Mouse (Mus musculus) hindbrain, embryonic 11.5 days (tissue): ENCODE data around the gene Mettl9. TPM values are rescaled to one million over a fixed set of nuclear protein-coding genes. Genes with fewer than 3 reads are reported as not detected.

ENCODE experiments used
- ATAC-seq: fragments of 200-750 bp; cut with Nextera tagmentation; 2 replicates; pipeline ENCODE4 v1.8.0; 2017; ENCODE audit warnings: mild to moderate bottlenecking, moderate TSS enrichment, moderate library complexity; ENCODE audit not compliant: low FRiP score
- DNase-seq: peaks from one replicate; pipeline ENCODE4 v3.0.0-alpha.2; 2015; ENCODE audit warnings: low spot score
- H3K27ac ChIP-seq: fragments of 300-500 bp; sonication (generic); 2 replicates; pipeline ENCODE4 v1.5.1; 2014; ENCODE audit warnings: mild to moderate bottlenecking, low read depth, low read length
- H3K27me3 ChIP-seq: fragments of 300-500 bp; sonication (generic); 2 replicates; pipeline ENCODE4 v1.6.1; 2014; ENCODE audit warnings: mild to moderate bottlenecking, low read length, moderate library complexity, mixed read lengths; ENCODE audit not compliant: control insufficient read depth, insufficient read depth
- H3K36me3 ChIP-seq: fragments of 300-500 bp; sonication (generic); 2 replicates; pipeline ENCODE4 v1.6.1; 2014; ENCODE audit warnings: mild to moderate bottlenecking, low read length, moderate library complexity, mixed read lengths; ENCODE audit not compliant: control insufficient read depth, insufficient read depth
- H3K4me1 ChIP-seq: fragments of 300-500 bp; sonication (generic); replicated peaks from 2 replicates; pipeline ENCODE4 v1.6.1; 2014; ENCODE audit warnings: low read length, mixed read lengths; ENCODE audit not compliant: control insufficient read depth, insufficient read depth
- H3K4me2 ChIP-seq: fragments of 300-500 bp; sonication (generic); replicated peaks from 2 replicates; pipeline ENCODE4 v1.6.1; 2014; ENCODE audit warnings: mild to moderate bottlenecking, low read depth, low read length
- H3K4me3 ChIP-seq: fragments of 300-500 bp; sonication (generic); 2 replicates; pipeline ENCODE4 v1.5.1; 2014; ENCODE audit warnings: low read depth, low read length
- H3K9ac ChIP-seq: fragments of 300-500 bp; sonication (generic); 2 replicates; pipeline ENCODE4 v1.6.1; 2014; ENCODE audit warnings: low read depth, low read length
- H3K9me3 ChIP-seq: fragments of 300-500 bp; sonication (generic); 2 replicates; pipeline ENCODE4 v1.6.1; 2016; ENCODE audit warnings: low read length; ENCODE audit not compliant: control insufficient read depth
- WGBS: fragments of 180-500 bp; shearing (Covaris S2); extraction: QIAGEN DNeasy Blood & Tissue Kit; methylation state at CpG from one replicate; pipeline ENCODE4 v1.1.7; 2014; 5-methylcytosine and 5-hydroxymethylcytosine counted together
- polyA plus RNA-seq: library from polyadenylated mRNA; unstranded; fragments of >200 nt; fragmentation: Nextera tagmentation; extraction: Ambion mirVana; gene quantifications from 2 replicates; pipeline ENCODE4 v1.2.1, GENCODE M21; 2014

The Mettl9 gene
- polyA plus RNA-seq, 1 experiment from 2014 or later: 279 TPM

DNA sequence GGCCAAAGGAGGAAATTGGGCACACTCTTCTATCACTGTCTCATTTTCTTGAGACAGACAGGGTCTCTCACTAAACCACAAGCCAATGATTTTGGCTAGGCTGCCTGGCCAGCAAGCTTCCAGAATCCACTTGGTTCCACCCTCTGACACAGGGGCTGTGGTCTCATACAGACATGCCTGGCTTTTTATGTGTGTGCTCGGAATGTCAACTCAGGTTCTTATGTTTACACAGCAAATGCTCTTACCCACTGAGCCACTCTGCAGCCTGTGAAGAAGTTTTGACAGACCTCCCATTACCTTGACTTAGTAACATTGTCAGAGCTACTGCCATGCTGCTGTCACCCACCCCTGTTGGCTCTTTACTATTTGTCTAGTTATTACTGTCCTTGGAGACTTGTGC, 7.7 kb downstream of the Mettl9 start:
- DNase-seq (no peak), ATAC-seq (no peak)
- no peaks in the 10 kb centered on the region for H3K36me3 ChIP-seq
- no peaks in the 10 kb centered on the region for H3K27me3 ChIP-seq
- 75% methylated on average over 1 of the region's 1 CpGs for WGBS
- H3K27ac ChIP-seq: no peak overlapping the region
- H3K4me2 ChIP-seq: no peak overlapping the region
- H3K4me1 ChIP-seq: no peaks in the 10 kb centered on the region
- no peaks in the 10 kb centered on the region for H3K9me3 ChIP-seq
- no peak overlapping the region for H3K4me3 ChIP-seq
- no peak overlapping the region for H3K9ac ChIP-seq

DNA sequence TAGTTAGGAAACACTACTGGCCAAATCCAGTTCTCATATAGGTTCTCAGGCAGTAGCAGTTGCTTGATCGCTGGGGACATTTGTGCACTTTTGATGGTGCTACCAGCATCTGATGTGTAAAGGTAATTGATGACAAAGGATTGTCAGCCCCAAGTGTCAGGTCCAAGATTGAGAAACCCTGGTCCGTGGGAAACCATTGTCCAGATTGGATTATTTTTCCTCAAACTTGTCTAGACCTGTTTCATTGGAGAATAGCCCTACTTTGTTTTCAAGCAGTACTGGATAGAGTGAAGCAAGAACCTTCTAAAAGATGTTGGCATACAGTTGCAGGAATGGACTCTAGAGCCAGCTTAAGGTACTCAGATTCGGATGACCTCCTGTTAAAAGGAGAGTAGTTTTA, 8.8 kb downstream of the Mettl9 start:
- 96% methylated on average over 3 of the region's 3 CpGs for whole genome bisulfite sequencing
- no peaks in the 10 kb centered on the region for H3K9me3 ChIP-seq

DNA sequence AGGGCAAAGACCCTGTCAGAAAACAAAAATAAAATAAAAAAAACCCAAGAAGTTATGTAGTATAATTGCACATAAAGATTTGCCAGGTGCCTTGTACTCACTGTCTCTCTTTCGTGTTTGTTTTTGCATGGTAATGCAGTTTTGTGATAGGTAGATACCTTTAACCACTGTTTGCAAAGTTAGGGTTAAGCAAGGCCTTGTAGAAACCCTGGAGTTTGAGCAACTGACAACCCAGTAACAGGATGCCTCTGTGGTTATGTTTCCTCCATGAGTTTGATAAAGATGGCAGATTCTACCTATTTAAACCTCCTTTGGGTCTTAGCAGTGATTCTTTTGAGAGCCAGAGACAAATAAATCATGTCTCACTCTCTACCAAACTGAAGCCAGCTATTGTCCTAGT, 9.3 kb downstream of the Mettl9 start:
- Histone ChIP-seq H3K27me3 (no peaks in the 10 kb centered on the region), H3K9me3 (no peaks in the 10 kb centered on the region), H3K27ac (no peak overlapping the region), H3K4me3 (no peak overlapping the region), H3K9ac (no peak overlapping the region), H3K4me2 (no peak overlapping the region), H3K36me3 (no peaks in the 10 kb centered on the region), H3K4me1 (no peaks in the 10 kb centered on the region)
- ATAC-seq (no peak), DNase-seq (no peak)
- 97% methylated on average over 1 of the region's 1 CpGs for WGBS

More for the DNA sequence above, 8.8 kb downstream of the Mettl9 start:
- no peaks in the 10 kb centered on the region for H3K36me3 ChIP-seq
- DNase-seq (no peak), ATAC-seq (no peak)
- H3K4me3 ChIP-seq: no peak overlapping the region
- no peak overlapping the region for H3K27ac ChIP-seq
- no peak overlapping the region for H3K4me2 ChIP-seq
- H3K4me1 ChIP-seq: no peaks in the 10 kb centered on the region
- H3K9ac ChIP-seq: no peak overlapping the region
- no peaks in the 10 kb centered on the region for H3K27me3 ChIP-seq

DNA sequence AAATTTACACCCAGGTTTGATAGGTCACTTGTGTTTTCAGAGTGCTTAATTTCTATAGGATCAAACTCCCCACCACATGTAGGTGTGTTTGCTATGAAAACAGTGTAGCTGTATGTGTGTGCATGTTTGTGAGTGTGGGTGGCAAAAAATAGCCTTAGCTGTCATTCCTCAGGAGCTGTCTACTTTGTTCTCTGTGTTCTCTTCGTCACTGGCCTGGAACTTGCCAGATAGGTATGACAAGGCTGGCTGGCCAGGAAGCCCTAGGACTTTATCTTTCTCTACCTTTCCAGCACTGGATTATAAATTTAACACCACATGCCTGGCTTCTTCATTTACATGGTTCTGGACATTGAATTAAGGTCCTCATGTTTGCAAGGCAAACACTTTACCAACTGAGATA, 10.0 kb downstream of the Mettl9 start:
- no peak overlapping the region for H3K9ac ChIP-seq
- DNase-seq (no peak), ATAC-seq (no peak)
- no peak overlapping the region for H3K4me2 ChIP-seq
- WGBS: 93% methylated on average over 1 of the region's 1 CpGs
- no peaks in the 10 kb centered on the region for H3K36me3 ChIP-seq
- no peaks in the 10 kb centered on the region for H3K4me1 ChIP-seq
- H3K27ac ChIP-seq: no peak overlapping the region
- no peak overlapping the region for H3K4me3 ChIP-seq
- H3K9me3 ChIP-seq: no peaks in the 10 kb centered on the region
- H3K27me3 ChIP-seq: no peaks in the 10 kb centered on the region

DNA sequence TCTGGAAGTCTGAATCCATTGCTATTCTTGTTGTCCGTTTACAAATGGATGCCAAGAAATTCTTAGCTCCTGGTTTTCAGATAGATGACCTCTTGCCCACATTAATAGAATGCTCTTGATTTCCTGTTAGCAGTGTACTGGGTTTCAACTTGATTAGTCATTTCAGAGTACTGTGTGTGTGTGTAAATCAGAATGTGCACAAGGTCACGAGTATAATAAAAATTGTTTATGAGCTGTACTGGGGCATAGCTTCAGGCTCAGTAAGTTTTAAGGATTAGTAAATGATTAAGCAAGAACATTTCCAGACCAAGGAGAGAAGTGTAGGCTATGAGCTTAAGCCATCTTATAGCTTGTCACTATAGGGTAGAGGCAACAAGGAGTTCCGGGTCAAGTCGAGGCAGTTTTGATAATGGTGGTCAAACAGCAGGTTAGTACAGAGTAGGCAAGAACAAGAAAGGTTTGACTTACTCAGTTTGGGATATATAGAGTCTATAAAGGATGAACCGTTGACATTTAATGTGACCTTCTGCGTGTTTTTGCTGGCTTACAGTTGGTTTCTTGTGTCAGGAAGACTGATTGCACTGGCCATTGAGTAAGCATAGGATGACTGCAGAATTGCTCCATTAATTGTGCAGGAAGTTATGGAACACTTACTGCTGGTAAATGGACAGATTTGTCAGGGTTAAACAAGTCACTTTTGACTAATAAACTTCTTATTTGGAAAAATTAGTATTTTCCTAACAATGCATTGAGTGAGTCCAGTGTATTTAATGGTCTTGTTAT, 11.6 kb downstream of the Mettl9 start:
- ATAC-seq: no peak
- WGBS: 94% methylated on average over 6 of the region's 6 CpGs

DNA sequence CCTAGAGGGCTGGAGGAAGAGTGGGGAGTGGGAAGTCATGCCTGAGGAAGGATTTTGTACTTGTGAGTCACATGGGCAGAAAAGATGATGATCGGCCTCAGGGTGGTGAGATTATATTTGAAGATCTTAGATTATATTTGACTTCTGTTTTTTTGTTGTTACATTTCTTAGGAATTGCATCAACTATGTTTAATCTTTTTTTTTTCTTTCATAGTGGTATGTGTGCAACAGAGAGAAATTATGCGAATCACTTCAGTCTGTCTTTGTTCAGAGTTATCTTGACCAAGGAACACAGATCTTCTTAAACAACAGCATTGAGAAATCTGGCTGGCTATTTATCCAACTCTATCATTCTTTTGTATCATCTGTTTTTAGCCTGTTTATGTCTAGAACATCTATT, 13.4 kb downstream of the Mettl9 start:
- WGBS: 93% methylated on average over 2 of the region's 2 CpGs
- H3K4me2 ChIP-seq: no peak overlapping the region
- no peak overlapping the region for H3K9ac ChIP-seq
- ATAC-seq: no peak
- H3K4me1 ChIP-seq: no peaks in the 10 kb centered on the region
- no peak for DNase-seq
- H3K4me3 ChIP-seq: no peak overlapping the region
- no peaks in the 10 kb centered on the region for H3K27me3 ChIP-seq
- no peaks in the 10 kb centered on the region for H3K9me3 ChIP-seq
- no peak overlapping the region for H3K27ac ChIP-seq
- H3K36me3 ChIP-seq: 0 out of 2 replicates have a peak, but pooled peaks cover under 1% of the 10 kb centered on the region

More for the DNA sequence above, 11.6 kb downstream of the Mettl9 start:
- H3K4me2 ChIP-seq: no peak overlapping the region
- H3K4me3 ChIP-seq: no peak overlapping the region
- no peak overlapping the region for H3K9ac ChIP-seq
- no peak overlapping the region for H3K27ac ChIP-seq
- H3K9me3 ChIP-seq: no peaks in the 10 kb centered on the region
- H3K27me3 ChIP-seq: no peaks in the 10 kb centered on the region
- H3K36me3 ChIP-seq: no peaks in the 10 kb centered on the region
- H3K4me1 ChIP-seq: no peaks in the 10 kb centered on the region
- no peak for DNase-seq

DNA sequence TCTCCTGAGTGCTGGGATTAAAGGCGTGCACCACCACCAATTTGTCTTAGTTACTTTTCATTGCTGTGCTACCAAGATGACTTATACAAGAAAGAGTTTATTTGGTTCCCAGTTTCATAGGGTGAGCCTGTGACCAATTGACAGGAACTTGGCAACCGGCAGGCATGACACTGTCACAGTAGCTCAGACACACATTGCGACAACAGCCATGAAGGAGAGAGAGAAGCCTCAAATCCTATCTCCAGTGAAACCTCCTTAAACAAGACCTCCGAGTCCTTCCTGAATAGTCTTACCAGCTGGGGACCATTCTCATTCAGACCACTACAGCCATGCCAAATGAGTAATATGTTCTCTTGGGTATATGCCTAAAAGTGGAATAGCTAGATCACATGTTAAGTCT, 18.8 kb downstream of the Mettl9 start:
- 0 out of 2 replicates have a peak, but pooled peaks cover 2% of the 10 kb centered on the region for H3K36me3 ChIP-seq
- DNase-seq (no peak), ATAC-seq (no peak)
- H3K27ac ChIP-seq: no peak overlapping the region
- no peak overlapping the region for H3K4me2 ChIP-seq
- no peaks in the 10 kb centered on the region for H3K4me1 ChIP-seq
- no peaks in the 10 kb centered on the region for H3K27me3 ChIP-seq
- WGBS: 90% methylated on average over 4 of the region's 4 CpGs
- H3K9ac ChIP-seq: no peak overlapping the region
- no peaks in the 10 kb centered on the region for H3K9me3 ChIP-seq
- H3K4me3 ChIP-seq: no peak overlapping the region

DNA sequence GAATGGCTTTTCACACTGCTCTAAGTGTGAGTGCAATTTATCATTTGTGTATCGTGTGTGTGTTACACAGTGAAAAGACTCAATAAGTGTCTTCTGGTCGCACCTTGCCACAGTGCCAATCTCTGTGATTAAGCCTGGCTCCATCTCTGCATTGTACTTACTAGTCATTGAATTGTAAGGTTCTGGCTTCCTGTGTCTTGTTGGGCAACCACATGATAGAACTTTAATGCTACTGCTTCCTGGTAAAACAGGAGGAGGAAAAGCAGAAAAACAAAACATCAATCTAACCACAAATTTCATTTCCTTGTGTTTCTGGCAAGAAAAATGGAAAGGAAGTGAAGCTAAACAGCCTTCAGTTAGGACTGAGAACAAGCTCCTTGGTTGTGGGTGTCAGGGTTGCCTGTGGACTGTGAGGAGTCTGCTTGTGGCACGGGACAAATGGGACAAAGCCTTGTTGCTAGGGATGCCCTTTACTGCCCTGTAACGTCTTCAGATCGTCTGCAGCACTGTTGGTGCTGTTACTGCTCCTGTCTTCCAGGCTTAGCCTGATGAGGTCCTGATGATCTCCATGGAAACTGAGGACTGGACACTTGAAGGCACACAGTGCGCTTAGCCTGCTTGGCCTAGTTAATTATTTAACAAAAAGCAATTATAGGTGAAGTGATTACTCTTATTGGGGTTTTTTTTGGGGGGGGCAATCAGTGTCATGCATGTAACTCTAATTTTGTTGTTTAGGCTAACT, 25.4 kb downstream of the Mettl9 start:
- H3K27me3 ChIP-seq: no peaks in the 10 kb centered on the region
- no peak overlapping the region for H3K9ac ChIP-seq
- H3K36me3 ChIP-seq: no peaks in the 10 kb centered on the region
- no peaks in the 10 kb centered on the region for H3K4me1 ChIP-seq
- DNase-seq: no peak
- no peaks in the 10 kb centered on the region for H3K9me3 ChIP-seq
- H3K4me3 ChIP-seq: no peak overlapping the region
- no peak overlapping the region for H3K4me2 ChIP-seq
- 62% methylated on average over 6 of the region's 6 CpGs for WGBS
- no peak overlapping the region for H3K27ac ChIP-seq
- ATAC-seq: no peak

DNA sequence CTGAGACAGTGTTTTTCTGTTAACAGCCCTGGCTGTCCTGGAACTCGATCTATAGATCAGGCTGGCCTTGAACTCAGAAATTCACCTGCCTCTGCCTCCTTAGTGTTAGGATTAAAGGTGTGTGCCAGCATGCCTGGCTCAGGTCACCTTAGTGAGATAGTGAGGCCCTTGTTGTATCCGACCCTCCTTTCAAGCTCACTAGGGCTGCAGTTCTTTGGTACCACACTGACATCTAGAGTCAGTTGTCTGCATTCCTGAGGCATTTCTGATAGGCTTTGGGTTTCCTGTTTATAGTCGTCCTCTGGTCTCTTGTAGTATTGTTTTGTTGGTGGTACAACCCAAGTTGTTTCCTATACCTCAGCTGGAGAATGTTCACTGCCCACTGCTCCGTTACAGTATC, 30.1 kb downstream of the Mettl9 start:
- Histone ChIP-seq H3K4me3 (no peak overlapping the region), H3K4me2 (no peak overlapping the region), H3K9ac (no peak overlapping the region), H3K27ac (no peak overlapping the region), H3K4me1 (no peaks in the 10 kb centered on the region), H3K27me3 (no peaks in the 10 kb centered on the region), H3K9me3 (no peaks in the 10 kb centered on the region), H3K36me3 (no peaks in the 10 kb centered on the region)
- 72% methylated on average over 4 of the region's 4 CpGs for WGBS
- ATAC-seq: no peak
- DNase-seq: no peak
